Comparison of ENCODE assay signal across 8 mouse cellular contexts in genomic region chr1:40324955-40325702, GRCm38 (mm10). TPM values are rescaled to one million over a fixed set of nuclear protein-coding genes. Genes with fewer than 3 reads are reported as not detected.
DNase-seq lines count a peak whose midpoint lies in the region; ATAC-seq and TF ChIP-seq lines count a peak whose summit lies in the region.

No protein-coding gene starts in this region.

- H3K27me3 ChIP-seq in hindbrain, embryonic 13.5 days, result peaks cover 40% of the 10 kb centered on the region
- no peaks in the 10 kb centered on the region for H3K27me3 ChIP-seq in stomach, postnatal 0 days (ENCODE audit: control insufficient read depth, insufficient read depth, low read length)

- no peak for TF ChIP-seq EP300 in stomach, postnatal 0 days (optimal IDR thresholded peaks at IDR 0.05)

- no peak for TF ChIP-seq CTCF in lung, adult 2 months (IDR thresholded peaks at IDR 0.05; ENCODE audit: insufficient read depth, low read length)
- TF ChIP-seq CTCF in stomach, postnatal 0 days (IDR thresholded peaks at IDR 0.05; ENCODE audit: low read depth), result no peak

- H3K4me2 ChIP-seq in hindbrain, embryonic 13.5 days, result peak overlapping the region; percentile 65
- peak overlapping the region; percentile 86 for H3K4me2 ChIP-seq in stomach, postnatal 0 days (replicated peaks; ENCODE audit: low read depth)

- H3K9me3 ChIP-seq in hindbrain, embryonic 13.5 days, result no peaks in the 10 kb centered on the region
- no peaks in the 10 kb centered on the region for H3K9me3 ChIP-seq in stomach, postnatal 0 days (ENCODE audit: control insufficient read depth, low read length)

- H3K27ac ChIP-seq in hindbrain, embryonic 13.5 days, result no peak overlapping the region
- H3K27ac ChIP-seq in stomach, postnatal 0 days (replicated peaks), result peak overlapping the region; percentile 53; the same call in 1 of the 2 replicates

- peak; percentile 21 for DNase-seq in lung, adult 2 months
- DNase-seq in lung, postnatal 25 days (ENCODE audit: low spot score), result no peak
- peak; percentile 26 for DNase-seq in embryo, embryonic 11 days
- DNase-seq in lung, postnatal 36 days, result peak; percentile 16
- no peak for DNase-seq in stomach, postnatal 0 days (ENCODE audit: low spot score)
- no peak for DNase-seq in left cerebral cortex, adult 9 months (ENCODE audit: low spot score in 2 of 2)
- no peak for DNase-seq in testis, postnatal 14 days (ENCODE audit: low spot score)

- H3K36me3 ChIP-seq in hindbrain, embryonic 13.5 days, result no peaks in the 10 kb centered on the region
- no peaks in the 10 kb centered on the region for H3K36me3 ChIP-seq in stomach, postnatal 0 days (ENCODE audit: control insufficient read depth, insufficient read depth, low read length)

- peak overlapping the region; percentile 59 for H3K9ac ChIP-seq in hindbrain, embryonic 13.5 days
- peak overlapping the region; percentile 62 for H3K9ac ChIP-seq in stomach, postnatal 0 days (ENCODE audit: low read length)

- H3K4me1 ChIP-seq in lung, adult 2 months (ENCODE audit: control insufficient read depth, insufficient read depth, low read length), result peaks cover 2% of the 10 kb centered on the region; the same call in 1 of the 2 replicates
- peaks cover 12% of the 10 kb centered on the region for H3K4me1 ChIP-seq in hindbrain, embryonic 13.5 days (replicated peaks)
- no peaks in the 10 kb centered on the region; the same call in 1 of the 2 replicates for H3K4me1 ChIP-seq in stomach, postnatal 0 days (replicated peaks; ENCODE audit: control insufficient read depth, insufficient read depth)

- peak overlapping the region; percentile 34 for H3K4me3 ChIP-seq in lung, adult 2 months (replicated peaks; ENCODE audit: extremely low read depth, low read depth, low read length)
- H3K4me3 ChIP-seq in hindbrain, embryonic 13.5 days, result peak overlapping the region; percentile 39
- peak overlapping the region; percentile 41 for H3K4me3 ChIP-seq in stomach, postnatal 0 days (ENCODE audit: low read depth, low read length)

- WGBS in lung, adult 2 months, result 5% methylated on average over 22 of the region's 22 CpGs
- 9% methylated on average over 22 of the region's 22 CpGs for WGBS in hindbrain, embryonic 13.5 days
- 4% methylated on average over 22 of the region's 22 CpGs for WGBS in stomach, postnatal 0 days

- TF ChIP-seq POLR2A in lung, adult 2 months (IDR thresholded peaks at IDR 0.05; ENCODE audit: borderline replicate concordance, extremely low read depth, low read depth, low read length), result no peak

- no peak for ATAC-seq in hindbrain, embryonic 13.5 days (ENCODE audit: low FRiP score)
- ATAC-seq in stomach, postnatal 0 days (ENCODE audit: low FRiP score, low TSS enrichment), result no peak

RNA-seq across cellular contexts. Expression of gene Il1rl2, which starts 0.7 kb away (rescaled TPM):
- polyA plus RNA-seq in lung, adult 2 months (2012; rRNA removed), result 4.4 and 8.4 TPM in 2 replicates
- polyA plus RNA-seq in hindbrain, embryonic 13.5 days (2015; fragmentation: Nextera tagmentation; extraction: Ambion mirVana), result 1.3 and 1.5 TPM in 2 replicates
- polyA plus RNA-seq in stomach, postnatal 0 days (2015; fragmentation: Nextera tagmentation; extraction: Ambion mirVana), result 6.1 and 6.8 TPM in 2 replicates

Comparison
In these comparisons a context has a peak if more than half of its experiments do, and no peak if none do; other contexts are left out.
1. DNase-seq: peak in lung, adult 2 months (single experiment), embryo, embryonic 11 days (single experiment) and lung, postnatal 36 days (single experiment); none in lung, postnatal 25 days (single experiment), stomach, postnatal 0 days (single experiment), left cerebral cortex, adult 9 months (0 of 2) and testis, postnatal 14 days (single experiment).
2. Peak in every context shown above with its lines, with median percentiles within 50 percentile points of each other: H3K4me3 ChIP-seq.